Mouse (Mus musculus) kidney, postnatal 0 days (tissue): ENCODE measurements around the gene Gdi1. TPM values are rescaled to one million over a fixed set of nuclear protein-coding genes. Genes with fewer than 3 reads are reported as not detected.

ENCODE experiments used
- ATAC-seq: fragments of 200-750 bp; cut with Nextera tagmentation; replicated peaks from 2 replicates; pipeline ENCODE4 v1.8.0; 2017; ENCODE audit warnings: low read depth, moderate number of reproducible peaks, moderate TSS enrichment, moderate library complexity; ENCODE audit not compliant: low FRiP score
- DNase-seq: peaks from one replicate; pipeline ENCODE4 v3.0.0-alpha.2; 2016; ENCODE audit warnings: low spot score
- H3K27ac ChIP-seq: fragments of 300-500 bp; sonication (generic); 2 replicates; pipeline ENCODE4 v1.5.1; 2014; ENCODE audit warnings: mild to moderate bottlenecking
- H3K27me3 ChIP-seq: fragments of 300-500 bp; sonication (generic); 2 replicates; pipeline ENCODE4 v1.6.1; 2014; ENCODE audit warnings: low read length, mixed read lengths; ENCODE audit not compliant: insufficient read depth
- H3K36me3 ChIP-seq: fragments of 300-500 bp; sonication (generic); 2 replicates; pipeline ENCODE4 v1.6.1; 2014; ENCODE audit warnings: low read length, mixed read lengths; ENCODE audit not compliant: insufficient read depth
- H3K4me1 ChIP-seq: fragments of 300-500 bp; sonication (generic); replicated peaks from 2 replicates; pipeline ENCODE4 v1.6.1; 2014; ENCODE audit warnings: antibody characterized with exemption, low read length, mixed read lengths; ENCODE audit not compliant: insufficient read depth
- H3K4me2 ChIP-seq: fragments of 300-500 bp; sonication (generic); 2 replicates; pipeline ENCODE4 v1.6.1; 2014; ENCODE audit warnings: mild to moderate bottlenecking, low read length, moderate library complexity, mixed read lengths
- H3K4me3 ChIP-seq: fragments of 300-500 bp; sonication (generic); replicated peaks from 2 replicates; pipeline ENCODE4 v1.5.1; 2014; ENCODE audit warnings: low read depth, low read length
- H3K9ac ChIP-seq: fragments of 300-500 bp; sonication (generic); 2 replicates; pipeline ENCODE4 v1.6.1; 2014; ENCODE audit warnings: low read depth, low read length
- H3K9me3 ChIP-seq: fragments of 300-500 bp; sonication (generic); replicated peaks from 2 replicates; pipeline ENCODE4 v1.6.1; 2016; ENCODE audit warnings: low read length, inconsistent platforms, mixed read lengths
- CTCF ChIP-seq: IDR thresholded peaks from 2 replicates; pipeline ENCODE4 v1.5.1; 2016; ENCODE audit warnings: antibody characterized with exemption, low read depth, mild to moderate bottlenecking, moderate library complexity
- WGBS: fragments of 180-500 bp; shearing (Covaris S2); extraction: QIAGEN DNeasy Blood & Tissue Kit; methylation state at CpG from one replicate; pipeline ENCODE4 v1.1.7; 2014; 5-methylcytosine and 5-hydroxymethylcytosine counted together
- polyA plus RNA-seq: library from polyadenylated mRNA; unstranded; fragments of >200 nt; fragmentation: Nextera tagmentation; extraction: Ambion mirVana; gene quantifications from 2 replicates; pipeline ENCODE4 v1.2.1, GENCODE M21; 2015

Gdi1 gene
- polyA plus RNA-seq: 95.2 and 111 TPM in 2 replicates

DNA sequence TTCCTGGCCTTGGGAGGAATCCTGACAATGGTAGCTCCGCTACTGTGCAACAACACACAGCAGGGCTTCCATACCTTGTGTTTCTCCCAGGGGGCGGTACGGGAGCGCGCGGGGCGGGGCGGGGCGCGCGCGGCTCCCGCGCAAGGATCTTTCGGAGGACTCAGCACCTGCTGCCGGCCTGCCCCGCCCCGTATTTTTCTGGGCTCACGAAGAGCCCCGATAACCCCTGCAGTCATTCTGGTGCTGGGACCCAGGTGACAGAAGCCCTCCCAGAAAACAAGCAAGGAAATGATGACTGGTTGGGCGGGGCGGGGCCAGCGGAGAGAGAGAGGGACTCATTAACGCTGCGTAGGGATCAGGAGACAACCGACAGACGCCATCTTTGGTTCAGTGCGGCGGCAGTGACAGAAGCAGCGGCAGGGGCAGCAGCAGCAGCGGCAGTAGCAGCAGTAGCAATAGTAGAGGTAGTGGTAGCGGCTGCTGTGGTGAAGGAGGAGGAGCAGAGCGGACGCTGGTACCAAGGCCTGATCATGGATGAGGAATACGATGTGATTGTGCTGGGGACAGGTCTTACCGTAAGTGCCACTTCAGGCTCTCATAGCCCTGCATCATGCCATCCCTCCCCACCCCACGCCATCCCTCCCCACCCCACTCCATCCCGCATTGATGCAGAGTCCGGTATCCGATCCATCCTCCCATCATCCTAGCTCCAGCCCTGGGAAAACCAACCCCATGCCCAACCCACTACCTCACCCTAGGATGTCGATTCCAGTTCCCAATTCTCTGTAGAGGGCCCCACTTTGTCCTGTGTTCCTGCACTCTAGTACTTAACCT is at the start of gene Gdi1:
Gene Gdi1 (plus strand): TSS at position 132 of the 834 bp plus-strand sequence.
- Histone ChIP-seq H3K27me3 (no peaks in the 10 kb centered on the region), H3K9ac (peak within 1 kb of the TSS; percentile 74), H3K27ac (peak within 1 kb of the TSS; percentile 89), H3K36me3 (peaks cover 26% of the 10 kb centered on the region; the same call in 1 of the 2 replicates), H3K4me1 (no peaks in the 10 kb centered on the region), H3K9me3 (no peaks in the 10 kb centered on the region), H3K4me3 (peak within 1 kb of the TSS; percentile 56), H3K4me2 (peak within 1 kb of the TSS; percentile 60)
- ATAC-seq (peak; percentile 76), DNase-seq (peak; percentile 76)
- TF ChIP-seq CTCF: peak; percentile 47
- WGBS: 22% methylated on average over 41 of the region's 41 CpGs

DNA sequence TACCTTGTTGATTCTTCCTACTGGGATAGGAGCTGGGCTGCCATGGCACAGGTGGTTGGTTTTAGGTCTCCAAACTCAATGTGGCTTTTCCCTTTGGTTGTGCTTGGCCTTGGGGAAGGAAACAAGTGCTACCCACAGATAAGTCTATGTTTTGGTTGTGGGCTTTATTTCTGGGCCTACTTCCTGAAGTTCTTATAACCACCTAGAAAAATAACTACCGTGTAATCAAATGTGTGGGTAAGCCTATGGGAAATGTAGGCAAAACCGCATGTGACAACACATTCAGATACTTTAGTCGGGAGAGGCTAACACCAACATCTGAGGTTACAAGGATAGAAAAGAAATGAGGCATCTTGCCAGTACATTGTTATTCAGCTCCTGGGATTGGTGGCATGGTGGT is 47.1 kb upstream of the Gdi1 start:
- Histone ChIP-seq H3K27me3 (no peaks in the 10 kb centered on the region), H3K9me3 (no peaks in the 10 kb centered on the region), H3K36me3 (no peaks in the 10 kb centered on the region), H3K27ac (no peak overlapping the region), H3K4me2 (no peak overlapping the region), H3K4me1 (peaks cover 3% of the 10 kb centered on the region; the same call in 1 of the 2 replicates), H3K4me3 (no peak overlapping the region), H3K9ac (no peak overlapping the region)
- no peak for ATAC-seq
- WGBS: 97% methylated on average over 3 of the region's 3 CpGs
- no peak for TF ChIP-seq CTCF
- DNase-seq: no peak

DNA sequence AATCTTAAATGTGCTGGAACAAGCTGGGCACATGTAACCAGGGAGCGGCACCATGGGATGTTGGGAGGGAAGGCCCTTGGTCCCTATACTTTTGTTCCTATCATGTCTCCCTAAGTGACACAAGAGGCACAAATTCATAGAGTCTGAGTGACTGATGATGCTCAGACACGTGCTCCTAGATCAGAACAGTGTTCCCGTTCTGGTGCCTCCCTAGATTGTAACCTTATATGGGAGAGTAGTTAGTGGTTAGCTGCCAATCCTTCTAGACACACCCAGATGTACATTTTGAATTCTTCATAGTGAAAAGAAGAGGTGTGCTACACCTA is 35.1 kb upstream of the Gdi1 start:
- WGBS: 34% methylated on average over 3 of the region's 3 CpGs
- DNase-seq (peak; percentile 78), ATAC-seq (peak; percentile 42)
- H3K9me3 ChIP-seq: no peaks in the 10 kb centered on the region
- peak overlapping the region; percentile 86 for H3K27ac ChIP-seq
- no peak for TF ChIP-seq CTCF
- peak overlapping the region; percentile 54 for H3K4me2 ChIP-seq
- no peaks in the 10 kb centered on the region for H3K36me3 ChIP-seq
- no peaks in the 10 kb centered on the region for H3K4me1 ChIP-seq
- H3K4me3 ChIP-seq: 0 out of 2 replicates have a peak overlapping the region, but pooled peaks have one; percentile 22
- no peak overlapping the region; the same call in 1 of the 2 replicates for H3K9ac ChIP-seq
- no peaks in the 10 kb centered on the region for H3K27me3 ChIP-seq

DNA sequence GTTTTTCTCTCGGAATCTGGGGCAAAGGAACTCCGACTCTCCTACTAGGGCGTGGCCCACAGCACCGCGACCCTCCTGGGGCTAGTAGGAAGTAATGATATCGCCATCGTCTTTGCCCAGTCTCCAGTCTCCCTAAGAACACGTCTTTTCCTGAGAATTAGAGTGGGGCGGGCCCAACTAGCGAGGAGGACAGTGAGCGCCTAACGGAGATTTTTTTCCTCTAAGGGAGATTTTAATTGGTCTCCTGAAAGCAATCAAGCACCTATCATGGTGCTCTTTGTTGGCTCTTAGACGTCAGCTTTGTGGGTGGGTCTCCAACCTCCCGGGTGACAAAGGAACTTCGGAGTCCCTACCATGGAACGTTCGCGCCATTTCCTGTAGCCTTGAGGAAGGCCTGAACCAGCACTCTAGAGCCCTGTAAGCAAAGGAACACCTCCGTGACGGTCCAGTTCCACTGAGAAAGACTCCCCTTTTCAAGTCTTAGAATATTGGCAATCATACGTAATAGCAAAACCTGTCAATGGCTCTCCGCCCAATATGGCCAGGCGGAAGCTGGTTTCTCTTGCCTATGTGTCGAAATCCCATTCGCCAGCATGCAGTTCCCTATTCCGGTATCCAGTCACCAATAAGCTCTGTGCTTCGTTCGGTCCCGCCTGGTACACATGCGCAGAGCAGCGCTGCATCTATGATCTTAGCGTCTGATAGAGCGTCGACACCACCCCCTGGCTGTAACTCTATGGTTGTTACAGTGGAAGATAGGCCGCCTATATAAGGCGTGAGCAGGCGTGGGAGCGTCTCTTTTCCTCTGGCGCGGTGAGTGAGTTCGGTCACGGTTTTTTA is 34.5 kb upstream of the Gdi1 start, which contains the start of gene Rpl10:
Gene Rpl10 (plus strand): TSS at position 751 of the 840 bp plus-strand sequence.
- no peaks in the 10 kb centered on the region for H3K27me3 ChIP-seq
- ATAC-seq (peak; percentile 95), DNase-seq (peak; percentile 96)
- peak within 1 kb of the TSS; percentile 71 for H3K9ac ChIP-seq
- H3K4me1 ChIP-seq: no peaks in the 10 kb centered on the region
- peak within 1 kb of the TSS; percentile 50 for H3K4me3 ChIP-seq
- peak; percentile 62 for TF ChIP-seq CTCF
- no peaks in the 10 kb centered on the region for H3K36me3 ChIP-seq
- H3K9me3 ChIP-seq: no peaks in the 10 kb centered on the region
- 25% methylated on average over 42 of the region's 42 CpGs for WGBS
- peak within 1 kb of the TSS; percentile 56 for H3K4me2 ChIP-seq
- H3K27ac ChIP-seq: peak within 1 kb of the TSS; percentile 92

DNA sequence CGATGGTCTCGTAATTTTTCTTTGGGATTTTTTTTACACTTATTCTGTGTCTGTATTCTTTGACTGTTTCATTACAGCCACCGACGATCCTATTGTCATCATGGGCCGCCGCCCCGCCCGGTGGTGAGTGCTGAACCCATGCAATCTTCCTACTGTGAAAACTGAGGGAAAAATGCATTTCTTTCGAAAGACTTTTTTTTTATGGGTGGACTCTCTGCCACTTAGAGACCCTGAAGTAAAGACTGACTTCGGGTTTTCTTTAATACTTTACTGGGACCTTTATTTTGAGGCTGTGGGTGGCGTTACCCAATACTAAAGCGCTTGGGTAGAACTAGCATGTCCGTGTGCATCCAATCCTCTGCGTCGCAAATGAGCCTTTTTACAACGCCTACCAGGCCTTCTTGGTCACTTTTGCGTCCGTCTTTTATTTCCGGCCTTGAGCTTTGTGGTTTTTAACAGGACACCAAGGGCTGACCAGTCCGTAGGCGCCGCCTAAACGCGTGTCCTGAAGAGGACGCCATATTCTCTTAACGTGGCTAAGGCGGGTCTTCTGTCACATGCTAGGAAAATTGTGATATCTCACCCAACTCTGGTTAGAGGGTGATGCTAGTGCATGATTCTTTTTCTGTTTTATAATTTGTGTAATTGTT is 33.8 kb upstream of the Gdi1 start:
- Histone ChIP-seq H3K4me2 (peak overlapping the region; percentile 56), H3K9ac (peak overlapping the region; percentile 71), H3K27ac (peak overlapping the region; percentile 73), H3K4me3 (peak overlapping the region; percentile 50), H3K9me3 (no peaks in the 10 kb centered on the region), H3K36me3 (no peaks in the 10 kb centered on the region), H3K27me3 (no peaks in the 10 kb centered on the region), H3K4me1 (no peaks in the 10 kb centered on the region)
- WGBS: 23% methylated on average over 27 of the region's 27 CpGs
- no peak for TF ChIP-seq CTCF
- ATAC-seq (no peak), DNase-seq (peak; percentile 61)
